Mouse (Mus musculus) cerebellum, postnatal 25 days (tissue): ENCODE measurements at regions not wholly inside any gene's neighbourhood (a gene's known extent, or its start where the extent isn't known, plus 50 kb on each side); places are given as distances from the start of the nearest gene placed in this dataset.

Experiments used
- DNase-seq, 2 experiments: peaks; one replicate each; pipeline ENCODE4 v3.0.0; 2021; ENCODE audit warnings: mixed read lengths in 2 of 2

DNA sequence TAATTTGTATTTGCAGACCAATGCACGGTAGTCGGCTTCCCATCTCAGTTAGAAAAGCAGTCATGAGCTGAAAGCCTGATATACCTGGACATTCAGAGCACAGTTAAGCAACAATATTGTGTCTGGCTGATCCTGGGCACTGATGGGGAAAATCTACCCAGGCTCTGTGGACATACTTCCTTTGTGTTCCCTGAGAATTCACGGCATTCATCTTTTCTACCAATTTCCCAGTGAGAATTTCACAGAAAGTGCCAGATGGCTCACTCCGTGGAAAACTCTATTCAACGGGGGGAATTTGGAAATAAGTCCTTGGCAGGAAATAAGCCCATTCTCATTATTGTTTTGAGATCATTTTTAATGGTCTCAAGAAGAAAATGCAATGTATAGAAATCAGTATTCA, 484.6 kb upstream of the Chrm3 start:
- DNase-seq, result peak; percentile 5 to 7

DNA sequence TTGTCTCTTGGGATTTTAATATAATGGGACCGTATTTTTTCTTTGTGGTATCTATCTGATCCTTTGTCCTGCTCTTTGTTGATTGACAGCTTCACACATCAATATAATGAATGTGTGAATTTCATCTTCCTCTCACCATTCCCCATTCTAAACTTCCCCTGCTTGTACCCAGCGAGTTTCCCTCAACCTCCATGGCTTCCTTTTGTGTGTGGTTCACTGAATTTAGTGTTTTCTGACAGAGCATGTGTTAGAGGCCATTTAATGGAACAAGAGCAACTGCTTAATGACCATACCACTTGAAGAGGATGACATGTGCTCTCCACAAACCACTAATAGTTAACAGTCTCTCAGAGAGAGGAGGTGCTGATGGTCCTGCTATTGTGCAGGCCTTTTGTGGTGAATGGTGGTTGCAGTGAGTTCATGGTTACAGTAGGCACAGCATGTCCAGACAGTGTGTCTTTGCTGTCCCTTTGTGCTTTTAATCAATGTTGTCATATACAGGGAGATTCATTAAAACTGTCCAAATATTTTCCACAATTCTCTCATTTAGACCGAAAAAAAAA, 438.8 kb upstream of the Chrm3 start:
- no peak for DNase-seq
